Mouse (Mus musculus) activated CD4-positive, CD25-positive, alpha-beta regulatory T cell (primary cell): ENCODE measurements around the gene Tctex1d2. TPM values are rescaled to one million over a fixed set of nuclear protein-coding genes. Genes with fewer than 3 reads are reported as not detected.

Source experiments
- polyA plus RNA-seq, 2 experiments: library from polyadenylated mRNA; unstranded; fragments of 100-300 nt; shearing (Covaris generic); gene quantifications; one replicate each; pipeline ENCODE4 v1.2.1; 2017

Tctex1d2 gene
- polyA plus RNA-seq: 1 to 10 TPM; 1.3 to 1.8 TPM

DNA sequence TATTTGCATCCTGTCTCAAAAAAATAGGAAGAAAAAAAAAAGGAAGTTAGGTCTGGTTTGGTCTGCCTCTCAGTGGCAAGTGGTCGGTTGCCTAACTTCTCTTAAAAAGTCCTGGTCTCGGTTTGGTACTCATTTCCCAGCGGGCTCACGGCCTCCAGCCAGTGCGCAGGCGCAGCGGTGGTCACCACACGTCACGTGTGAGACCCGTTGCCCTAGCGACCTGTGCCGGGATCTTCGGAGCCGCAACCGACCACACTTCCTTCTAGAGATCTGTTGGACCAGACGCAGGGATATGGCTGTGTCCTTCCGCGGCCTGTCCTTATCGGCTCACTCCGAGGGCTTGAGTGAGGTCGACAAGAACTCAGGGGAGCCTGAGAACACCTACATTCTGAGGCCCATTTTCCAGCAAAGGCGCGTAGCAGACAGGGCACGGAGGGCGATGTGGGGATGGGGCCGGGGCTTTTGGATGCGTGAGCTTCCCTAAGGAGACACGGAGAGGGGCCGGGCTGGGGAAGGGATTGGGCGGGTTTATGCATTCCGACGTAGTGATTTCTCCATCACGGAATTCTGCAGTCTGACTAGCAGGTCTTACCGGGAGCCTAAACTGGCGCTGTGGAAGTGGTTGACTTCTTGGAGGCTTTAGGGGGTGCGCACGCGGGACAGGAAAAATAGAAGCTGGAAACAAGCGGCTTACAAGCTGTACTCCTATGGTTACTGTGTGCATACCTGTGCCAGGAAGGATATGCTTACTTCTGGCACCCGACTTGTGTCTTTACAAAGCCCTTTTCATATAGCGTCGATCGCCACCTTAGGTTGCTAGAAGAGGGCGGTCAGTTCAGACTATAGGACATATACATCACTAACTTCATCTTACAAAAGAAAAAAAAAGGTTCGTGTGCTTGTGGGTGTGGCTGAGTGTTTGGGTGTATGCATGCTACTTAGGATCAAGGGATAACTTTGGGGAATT is at the start of gene Tctex1d2:
TSS of gene Tctex1d2 (plus strand) at position 186 of the 967 bp plus-strand sequence.

DNA sequence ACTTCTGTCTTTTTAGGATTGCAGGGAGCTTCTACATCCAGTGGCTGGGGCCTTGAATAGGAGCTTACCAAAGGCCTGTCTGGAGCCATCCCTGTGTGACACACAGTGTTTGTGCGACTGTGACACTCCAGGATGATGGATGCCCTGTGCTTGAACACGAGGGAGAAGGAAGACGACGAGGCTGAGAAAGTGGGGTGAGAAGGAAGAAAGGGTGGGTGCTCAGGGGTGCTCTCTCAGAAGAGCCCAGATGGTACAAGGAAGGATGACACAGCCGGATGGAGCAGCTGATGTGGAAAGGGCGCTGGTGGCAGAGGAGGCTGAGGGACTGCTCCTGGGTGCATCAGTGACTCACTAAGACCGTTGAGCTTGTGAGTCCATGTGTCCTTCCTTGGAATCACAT is 19.2 kb upstream of the Tctex1d2 start, which contains the start of gene Tm4sf19:
TSS of gene Tm4sf19 (plus strand) at position 240 of the 400 bp plus-strand sequence.

DNA sequence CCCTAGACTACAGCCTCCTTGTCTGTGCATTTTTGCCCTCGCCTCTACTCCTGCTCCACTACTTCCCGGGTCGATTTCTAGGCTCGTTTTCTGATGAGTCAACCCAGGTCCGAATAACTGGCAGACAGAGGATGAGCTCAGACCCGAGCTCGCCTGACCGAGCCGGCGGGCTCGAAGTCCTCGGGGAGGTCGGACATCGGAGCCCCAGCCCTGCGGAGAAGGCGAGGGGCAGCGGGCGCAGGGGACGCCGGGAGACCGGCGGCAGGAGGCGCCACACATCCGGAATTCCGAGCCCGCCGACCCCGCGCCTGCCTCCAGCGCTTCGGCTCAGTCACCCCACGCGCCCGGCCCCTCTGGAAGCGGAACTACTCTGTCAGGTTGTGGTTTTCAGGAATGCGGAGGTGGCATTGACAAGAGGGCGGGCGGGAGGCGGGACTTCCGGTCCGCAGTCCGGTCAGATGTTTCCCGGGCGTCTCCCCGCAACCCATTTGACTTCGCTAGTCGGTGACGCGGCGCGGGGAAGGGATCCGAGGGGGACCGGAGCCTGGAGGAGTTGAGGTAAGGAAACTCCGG is 11.1 kb downstream of the Tctex1d2 start, which contains the start of gene Pcyt1a:
TSS of gene Pcyt1a (plus strand) at position 448 of the 573 bp plus-strand sequence.

Other genes with a start within 250 kb of the Tctex1d2 start
- under 1 TPM in 1 of 2 experiments, not detected in 1; 0.38 TPM for gene Bex6, start 239.9 kb upstream of the Tctex1d2 start, polyA plus RNA-seq
- 10 to 100 TPM; 16.9 to 17.0 TPM for gene Fbxo45, start 172.5 kb upstream of the Tctex1d2 start, polyA plus RNA-seq
- 10 to 100 TPM; 21.2 to 22.8 TPM for gene Wdr53, start 172.5 kb upstream of the Tctex1d2 start, polyA plus RNA-seq
- gene Smco1, start 148.2 kb upstream of the Tctex1d2 start, polyA plus RNA-seq: under 1 TPM in 1 of 2 experiments, not detected in 1; 0.44 TPM
- 10 to 100 TPM; 23.1 to 25.1 TPM for gene Rnf168, start 142.2 kb upstream of the Tctex1d2 start, polyA plus RNA-seq
- gene Ubxn7, start 87.4 kb upstream of the Tctex1d2 start, polyA plus RNA-seq: 10 to 100 TPM; 17.8 to 21.4 TPM
- gene Tm4sf19, start 19.2 kb upstream of the Tctex1d2 start, polyA plus RNA-seq: not detected
- gene Pcyt1a, start 11.2 kb downstream of the Tctex1d2 start, polyA plus RNA-seq: 1 to 10 TPM; 6.8 to 9.6 TPM
- gene Slc51a, start 68.2 kb downstream of the Tctex1d2 start, polyA plus RNA-seq: not detected
- under 1 TPM in 1 of 2 experiments, not detected in 1; 0.16 TPM for gene Zdhhc19, start 76.6 kb downstream of the Tctex1d2 start, polyA plus RNA-seq
- 10 to 100 TPM; 34.8 to 49.1 TPM for gene Tfrc, start 189.2 kb downstream of the Tctex1d2 start, polyA plus RNA-seq
- 10 to 100 TPM; 15.7 to 24.1 TPM for gene Tnk2, start 224.2 kb downstream of the Tctex1d2 start, polyA plus RNA-seq